Mouse (Mus musculus) cortical plate, adult 2 months (tissue): ENCODE measurements around the gene Avil. TPM values are rescaled to one million over a fixed set of nuclear protein-coding genes. Genes with fewer than 3 reads are reported as not detected.

Source experiments
- H3K27ac ChIP-seq: fragments of 200-500 bp; 2 replicates; pipeline ENCODE4 v1.5.1; 2012; ENCODE audit warnings: low read length, control low read depth, inconsistent platforms; ENCODE audit not compliant: insufficient read depth
- H3K4me1 ChIP-seq: fragments of 200-500 bp; 2 replicates; pipeline ENCODE4 v1.6.1; 2011; ENCODE audit warnings: low read length; ENCODE audit not compliant: control insufficient read depth, insufficient read depth
- H3K4me3 ChIP-seq: fragments of 200-500 bp; 2 replicates; pipeline ENCODE4 v1.5.1; 2011; ENCODE audit warnings: mild to moderate bottlenecking, low read length, control low read depth; ENCODE audit not compliant: insufficient read depth
- CTCF ChIP-seq: fragments of 200-500 bp; IDR thresholded peaks from 2 replicates; pipeline ENCODE4 v1.5.1; 2011; ENCODE audit warnings: mild to moderate bottlenecking, control low read depth, low read length; ENCODE audit not compliant: insufficient read depth; ENCODE audit errors: extremely low read depth
- POLR2A ChIP-seq: fragments of 200-500 bp; IDR thresholded peaks from 2 replicates; pipeline ENCODE4 v1.6.1; 2011; ENCODE audit warnings: mild to moderate bottlenecking, low read length, control low read depth; ENCODE audit not compliant: insufficient read depth; ENCODE audit errors: extremely low read depth
- polyA plus RNA-seq: library from polyadenylated mRNA; depleted of rRNA; stranded (reverse); fragments of >200 nt; gene quantifications from 2 replicates; pipeline ENCODE4 v1.2.3, GENCODE M21; 2012

Avil gene
- polyA plus RNA-seq, 1 experiment: 0.19 TPM

- TF ChIP-seq POLR2A: no peak
- TF ChIP-seq CTCF: no peak
- Histone ChIP-seq H3K4me1 (peaks cover 7% of the 10 kb centered on the region), H3K27ac (no peak overlapping the region), H3K4me3 (no peak overlapping the region)
Observed at GRCm38 (mm10) chr10:126963821-126964220, 36.7 kb upstream of the Avil start.

GRCm38 (mm10) chr10:126971363-126972050, 29.0 kb upstream of the Avil start:
- TF ChIP-seq CTCF (no peak), POLR2A (no peak)

GRCm38 (mm10) chr10:126972051-126972725, 28.3 kb upstream of the Avil start:
- TF ChIP-seq CTCF (no peak), POLR2A (no peak)
- no peak overlapping the region for H3K4me3 ChIP-seq
- H3K27ac ChIP-seq: no peak overlapping the region
- H3K4me1 ChIP-seq: no peaks in the 10 kb centered on the region

More at GRCm38 (mm10) chr10:126971363-126972050, 29.0 kb upstream of the Avil start:
- Histone ChIP-seq H3K4me3 (no peak overlapping the region), H3K27ac (no peak overlapping the region), H3K4me1 (no peaks in the 10 kb centered on the region)

- no peak overlapping the region for H3K27ac ChIP-seq
- no peaks in the 10 kb centered on the region for H3K4me1 ChIP-seq
- no peak for TF ChIP-seq POLR2A
- TF ChIP-seq CTCF: no peak
- no peak overlapping the region for H3K4me3 ChIP-seq
Observed at GRCm38 (mm10) chr10:126972988-126973387, 27.5 kb upstream of the Avil start.

- no peak overlapping the region for H3K4me3 ChIP-seq
- no peak overlapping the region for H3K27ac ChIP-seq
- no peaks in the 10 kb centered on the region for H3K4me1 ChIP-seq
- TF ChIP-seq POLR2A (no peak), CTCF (no peak)
Observed at GRCm38 (mm10) chr10:126975706-126976105, 24.8 kb upstream of the Avil start.

- no peak for TF ChIP-seq CTCF
- no peak for TF ChIP-seq POLR2A
- Histone ChIP-seq H3K27ac (no peak overlapping the region), H3K4me1 (no peaks in the 10 kb centered on the region; the same call in 1 of the 2 replicates), H3K4me3 (no peak overlapping the region)
Observed at GRCm38 (mm10) chr10:126977076-126977475, 23.4 kb upstream of the Avil start.

- peak within 1 kb of the TSS; percentile 49 for H3K4me3 ChIP-seq
- TF ChIP-seq POLR2A: peak; percentile 98
- TF ChIP-seq CTCF: no peak
Observed at GRCm38 (mm10) chr10:126978277-126978994, 22.1 kb upstream of the Avil start, which contains the start of gene Ctdsp2. Ctdsp2 (plus strand) TSS chr10:126978717.

GRCm38 (mm10) chr10:126979121-126979635, 21.3 kb upstream of the Avil start:
- Histone ChIP-seq H3K27ac (peak overlapping the region; percentile 99), H3K4me3 (peak overlapping the region; percentile 49), H3K4me1 (peaks cover 7% of the 10 kb centered on the region)
- TF ChIP-seq POLR2A: no peak
- no peak for TF ChIP-seq CTCF

More at GRCm38 (mm10) chr10:126978277-126978994, 22.1 kb upstream of the Avil start, which contains the start of gene Ctdsp2:
- Histone ChIP-seq H3K4me1 (peaks cover 4% of the 10 kb centered on the region), H3K27ac (peak within 1 kb of the TSS; percentile 99)

- Histone ChIP-seq H3K4me3 (peak overlapping the region; percentile 49), H3K4me1 (peaks cover 10% of the 10 kb centered on the region), H3K27ac (peak overlapping the region; percentile 99)
- TF ChIP-seq POLR2A (0 out of 2 replicates have a peak, but pooled peaks have one; percentile 16), CTCF (no peak)
Observed at GRCm38 (mm10) chr10:126979636-126980151, 20.8 kb upstream of the Avil start.

- Histone ChIP-seq H3K4me1 (peaks cover 10% of the 10 kb centered on the region), H3K27ac (peak overlapping the region; percentile 96), H3K4me3 (peak overlapping the region; percentile 49)
- no peak for TF ChIP-seq CTCF
- 0 out of 2 replicates have a peak, but pooled peaks have one; percentile 12 for TF ChIP-seq POLR2A
Observed at GRCm38 (mm10) chr10:126980221-126980932, 20.1 kb upstream of the Avil start.
